Mouse (Mus musculus) spleen, postnatal 10 days (tissue): Measurements from ENCODE around the gene Olfr1277.

ENCODE experiments used
- DNase-seq, 2 experiments: peaks; one replicate each; pipeline ENCODE4 v3.0.0; 2021 to 2022; ENCODE audit warnings: low spot score in 2 of 2

Gene Olfr1277

GRCm38 (mm10) chr2:111274006-111274405 is at the start of gene Olfr1277:
Gene Olfr1277, minus strand, starts transcription at chr2:111274106.
- no peak for DNase-seq

GRCm38 (mm10) chr2:111313717-111314116 is 39.8 kb upstream of the Olfr1277 start, which contains the start of gene Olfr1280:
Gene Olfr1280, plus strand, starts transcription at chr2:111314017.
- DNase-seq: no peak

- DNase-seq: no peak
Observed at GRCm38 (mm10) chr2:111300374-111300773, 26.5 kb upstream of the Olfr1277 start, which contains the start of gene Olfr1279. Gene Olfr1279, plus strand, starts transcription at chr2:111300635.

- no peak for DNase-seq
Observed at GRCm38 (mm10) chr2:111298541-111298940, 24.6 kb upstream of the Olfr1277 start.

GRCm38 (mm10) chr2:111289836-111290235 is 15.9 kb upstream of the Olfr1277 start, which contains the start of gene Olfr1278:
Gene Olfr1278, plus strand, starts transcription at chr2:111290136.
- no peak for DNase-seq

- no peak for DNase-seq
Observed at GRCm38 (mm10) chr2:111254216-111254615, 19.7 kb downstream of the Olfr1277 start, which contains the start of gene Olfr1276. Gene Olfr1276, plus strand, starts transcription at chr2:111254516.

GRCm38 (mm10) chr2:111235186-111235585 is 38.7 kb downstream of the Olfr1277 start, which contains the start of gene Olfr1275:
Gene Olfr1275, minus strand, starts transcription at chr2:111235286.
- DNase-seq: no peak

GRCm38 (mm10) chr2:111229502-111229901 is 44.4 kb downstream of the Olfr1277 start, which contains the start of gene 4930430A15Rik:
Gene 4930430A15Rik, minus strand, starts transcription at chr2:111229602.
- no peak for DNase-seq
